Mouse (Mus musculus) limb, embryonic 14.5 days (tissue): ENCODE measurements around the gene Psme1. TPM values are rescaled to one million over a fixed set of nuclear protein-coding genes. Genes with fewer than 3 reads are reported as not detected.

Source experiments
- ATAC-seq: fragments of 200-750 bp; cut with Nextera tagmentation; 2 replicates; pipeline ENCODE4 v1.8.0; 2017; ENCODE audit warnings: low read depth, moderate number of reproducible peaks, moderate TSS enrichment; ENCODE audit not compliant: low FRiP score
- DNase-seq: peaks from one replicate; pipeline ENCODE4 v3.0.0-alpha.2; 2015; ENCODE audit warnings: low spot score
- H3K27ac ChIP-seq: fragments of 300-500 bp; sonication (generic); replicated peaks from 2 replicates; pipeline ENCODE4 v1.5.1; 2014; ENCODE audit warnings: low read depth, mild to moderate bottlenecking, low read length, moderate library complexity, mixed read lengths
- H3K27me3 ChIP-seq: fragments of 300-500 bp; sonication (generic); 2 replicates; pipeline ENCODE4 v1.6.1; 2014; ENCODE audit warnings: low read length, mixed read lengths; ENCODE audit not compliant: control insufficient read depth, insufficient read depth
- H3K36me3 ChIP-seq: fragments of 300-500 bp; sonication (generic); 2 replicates; pipeline ENCODE4 v1.6.1; 2014; ENCODE audit warnings: mild to moderate bottlenecking, low read length, moderate library complexity, mixed read lengths; ENCODE audit not compliant: control insufficient read depth, insufficient read depth
- H3K4me1 ChIP-seq: fragments of 300-500 bp; sonication (generic); 2 replicates; pipeline ENCODE4 v1.6.1; 2014; ENCODE audit warnings: antibody characterized with exemption, low read length, mixed read lengths; ENCODE audit not compliant: control insufficient read depth, insufficient read depth
- H3K4me2 ChIP-seq: fragments of 300-500 bp; sonication (generic); replicated peaks from 2 replicates; pipeline ENCODE4 v1.6.1; 2014; ENCODE audit warnings: low read depth, mild to moderate bottlenecking, low read length, moderate library complexity; ENCODE audit not compliant: severe bottlenecking
- H3K4me3 ChIP-seq: fragments of 300-500 bp; sonication (generic); replicated peaks from 2 replicates; pipeline ENCODE4 v1.5.1; 2014; ENCODE audit warnings: low read length
- H3K9ac ChIP-seq: fragments of 300-500 bp; sonication (generic); 2 replicates; pipeline ENCODE4 v1.6.1; 2014; ENCODE audit warnings: mild to moderate bottlenecking, low read depth, low read length, moderate library complexity; ENCODE audit not compliant: severe bottlenecking
- H3K9me3 ChIP-seq: fragments of 300-500 bp; sonication (generic); 2 replicates; pipeline ENCODE4 v1.6.1; 2016; ENCODE audit warnings: low read length; ENCODE audit not compliant: control insufficient read depth
- POLR2A ChIP-seq: fragments of 200-500 bp; IDR thresholded peaks from 2 replicates; pipeline ENCODE4 v1.8.0; 2012; ENCODE audit warnings: inconsistent platforms, mild to moderate bottlenecking, moderate library complexity, borderline replicate concordance; ENCODE audit not compliant: insufficient read depth, insufficient read length; ENCODE audit errors: extremely low read depth
- WGBS: fragments of 180-500 bp; shearing (Covaris S2); extraction: QIAGEN DNeasy Blood & Tissue Kit; methylation state at CpG from one replicate; pipeline ENCODE4 v1.1.7; 2014; 5-methylcytosine and 5-hydroxymethylcytosine counted together
- polyA plus RNA-seq, 2 experiments: library from polyadenylated mRNA; depleted of rRNA in 1 of 2; stranded (reverse) in 1 of 2; unstranded in 1 of 2; fragments of >200 nt; fragmentation: Nextera tagmentation in 1 of 2; extraction: Ambion mirVana in 1 of 2; gene quantifications; 2 replicates each; pipeline versions ENCODE4 v1.2.1 to v1.2.3; 2012 to 2014

Psme1 gene
- polyA plus RNA-seq, 2 experiments = 77.6 to 147 TPM

DNA sequence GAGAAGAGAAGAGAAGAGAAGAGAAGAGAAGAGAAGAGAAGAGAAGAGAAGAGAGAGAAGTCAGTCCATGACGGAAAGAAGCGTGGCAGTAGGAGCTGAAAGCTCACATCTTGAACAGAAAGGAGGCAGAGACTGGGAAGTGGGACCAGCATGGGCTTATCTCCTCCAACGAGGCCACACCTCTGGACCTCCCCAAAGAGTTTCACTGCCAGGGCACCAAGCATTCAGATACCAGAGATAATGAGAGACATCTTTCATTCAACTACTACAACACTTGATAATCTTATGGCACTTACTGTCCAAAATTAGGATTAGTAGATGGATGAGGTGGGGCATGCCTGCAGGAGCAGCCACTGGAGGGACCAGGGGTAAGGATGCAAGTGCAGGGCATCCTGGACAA is 22.1 kb upstream of the Psme1 start:
- no peak overlapping the region for H3K27ac ChIP-seq
- no peaks in the 10 kb centered on the region for H3K9me3 ChIP-seq
- no peak overlapping the region for H3K9ac ChIP-seq
- no peaks in the 10 kb centered on the region for H3K27me3 ChIP-seq
- ATAC-seq = no peak
- H3K4me2 ChIP-seq = no peak overlapping the region
- no peaks in the 10 kb centered on the region for H3K36me3 ChIP-seq
- TF ChIP-seq POLR2A = no peak
- H3K4me3 ChIP-seq = no peak overlapping the region
- no peaks in the 10 kb centered on the region for H3K4me1 ChIP-seq
- 74% methylated on average over 3 of the region's 3 CpGs for WGBS
- DNase-seq = no peak

GRCm38 (mm10) chr14:55557003-55557402 is 20.9 kb upstream of the Psme1 start:
- ATAC-seq = no peak
- no peaks in the 10 kb centered on the region for H3K9me3 ChIP-seq
- H3K4me1 ChIP-seq = peaks cover 5% of the 10 kb centered on the region
- TF ChIP-seq POLR2A = no peak
- DNase-seq = peak; percentile 52
- no peaks in the 10 kb centered on the region for H3K36me3 ChIP-seq
- no peak overlapping the region for H3K4me2 ChIP-seq
- no peaks in the 10 kb centered on the region for H3K27me3 ChIP-seq
- no peak overlapping the region for H3K27ac ChIP-seq
- H3K4me3 ChIP-seq = no peak overlapping the region
- 26% methylated on average over 5 of the region's 5 CpGs for WGBS
- no peak overlapping the region for H3K9ac ChIP-seq

DNA sequence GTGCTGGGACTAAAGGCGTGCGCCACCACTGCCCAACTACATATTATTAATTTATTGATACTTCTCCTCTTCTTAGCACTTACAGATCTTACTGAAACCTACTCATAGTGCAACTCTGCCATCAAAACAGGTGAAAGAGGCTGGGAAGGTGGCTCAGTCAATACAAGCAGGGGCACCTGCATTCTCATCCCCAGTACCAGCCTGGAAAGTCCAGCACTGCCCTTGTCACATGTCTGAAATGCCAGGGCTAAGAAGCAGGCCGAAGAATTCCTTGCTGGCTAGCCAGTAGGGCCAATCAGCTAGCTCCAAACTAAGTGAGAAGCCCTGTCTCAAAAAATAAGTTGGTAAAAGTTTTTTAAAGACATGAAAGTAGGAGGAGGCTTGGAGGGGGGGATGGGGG is 20.3 kb upstream of the Psme1 start:
- no peak overlapping the region for H3K9ac ChIP-seq
- no peak for DNase-seq
- WGBS = 93% methylated on average over 3 of the region's 3 CpGs
- TF ChIP-seq POLR2A = no peak
- no peaks in the 10 kb centered on the region for H3K27me3 ChIP-seq
- H3K4me3 ChIP-seq = no peak overlapping the region
- H3K4me2 ChIP-seq = no peak overlapping the region
- no peaks in the 10 kb centered on the region for H3K9me3 ChIP-seq
- H3K4me1 ChIP-seq = peaks cover 5% of the 10 kb centered on the region
- H3K27ac ChIP-seq = no peak overlapping the region
- no peak for ATAC-seq
- H3K36me3 ChIP-seq = no peaks in the 10 kb centered on the region

DNA sequence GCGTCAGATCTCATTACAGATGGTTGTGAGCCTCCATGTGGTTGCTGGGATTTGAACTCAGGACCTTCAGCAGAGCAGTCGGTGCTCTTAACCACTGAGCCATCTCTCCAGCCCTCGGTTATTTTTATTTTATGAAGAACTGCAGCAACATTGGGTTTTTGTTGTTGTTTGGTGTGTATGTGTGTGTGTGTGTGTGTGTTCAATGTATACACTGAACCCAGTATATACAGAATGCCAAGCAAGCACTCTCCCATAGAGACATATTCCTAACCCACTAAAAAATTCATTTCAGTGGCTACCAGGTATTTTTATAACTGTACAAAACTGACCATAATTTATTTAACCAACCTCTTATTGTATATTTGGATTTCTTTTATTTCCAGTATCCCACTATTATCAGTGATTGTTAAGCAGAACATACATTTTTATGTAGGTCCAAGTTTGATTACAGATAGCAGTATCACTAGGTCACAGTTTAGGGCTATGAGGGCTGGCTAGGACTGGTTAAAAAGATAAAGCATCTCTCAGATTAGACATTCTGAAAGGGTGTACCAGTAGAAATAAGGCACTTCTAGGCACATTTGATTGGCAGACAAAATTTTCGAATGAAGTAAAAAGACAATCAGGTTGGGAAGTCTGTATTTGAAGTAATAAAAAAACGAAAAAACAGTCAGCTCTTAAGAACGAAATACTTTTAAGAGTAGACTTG is 19.0 kb upstream of the Psme1 start:
- H3K9me3 ChIP-seq = no peaks in the 10 kb centered on the region
- H3K36me3 ChIP-seq = peaks cover 7% of the 10 kb centered on the region
- H3K27ac ChIP-seq = peak overlapping the region; percentile 52; the same call in 1 of the 2 replicates
- H3K9ac ChIP-seq = peak overlapping the region; percentile 73; the same call in 1 of the 2 replicates
- H3K27me3 ChIP-seq = no peaks in the 10 kb centered on the region
- peak overlapping the region; percentile 68 for H3K4me3 ChIP-seq
- ATAC-seq (no peak), DNase-seq (no peak)
- no peak for TF ChIP-seq POLR2A
- peaks cover 5% of the 10 kb centered on the region for H3K4me1 ChIP-seq
- 49% methylated on average over 6 of the region's 6 CpGs for WGBS
- H3K4me2 ChIP-seq = peak overlapping the region; percentile 56

- Histone ChIP-seq H3K27me3 (no peaks in the 10 kb centered on the region), H3K4me1 (peaks cover 5% of the 10 kb centered on the region), H3K4me3 (peak within 1 kb of the TSS; percentile 68), H3K4me2 (peak within 1 kb of the TSS; percentile 72), H3K36me3 (peaks cover 16% of the 10 kb centered on the region), H3K27ac (peak within 1 kb of the TSS; percentile 96), H3K9ac (peak within 1 kb of the TSS; percentile 73), H3K9me3 (no peaks in the 10 kb centered on the region)
- peak; percentile 65 for ATAC-seq
- DNase-seq = peak; percentile 91
- whole genome bisulfite sequencing = under 1% methylated on average over 27 of the region's 27 CpGs
- no peak for TF ChIP-seq POLR2A
Measured at GRCm38 (mm10) chr14:55559799-55560201, 18.1 kb upstream of the Psme1 start, which contains the start of gene Dcaf11. Gene Dcaf11, plus strand, starts transcription at chr14:55560006.
